Mouse (Mus musculus) urinary bladder, postnatal 4 days (tissue): ENCODE measurements around the gene Hist1h4f.

ENCODE experiments used
- DNase-seq, 2 experiments: peaks; one replicate each; pipeline ENCODE4 v3.0.0; 2021 to 2022; ENCODE audit warnings: low spot score in 2 of 2

Gene Hist1h4f

GRCm38 (mm10) chr13:23534368-23535131 is 16.9 kb downstream of the Hist1h4f start:
- DNase-seq: no peak

GRCm38 (mm10) chr13:23533560-23534367 is 17.7 kb downstream of the Hist1h4f start, which contains the start of gene Hist1h2af:
Gene Hist1h2af (plus strand): TSS chr13:23533906.
- DNase-seq: peak in 1 of 2 experiments; percentile 52

GRCm38 (mm10) chr13:23532262-23533075 is 19.0 kb downstream of the Hist1h4f start:
- DNase-seq: no peak

GRCm38 (mm10) chr13:23530901-23531875 is 20.3 kb downstream of the Hist1h4f start, which contains the start of gene Hist1h4h:
Gene Hist1h4h (plus strand): TSS chr13:23531050.
- DNase-seq: peak; percentile 95

- peak in 1 of 2 experiments; percentile 41 for DNase-seq
Observed at GRCm38 (mm10) chr13:23530181-23530900, 21.1 kb downstream of the Hist1h4f start.

- no peak for DNase-seq
Observed at GRCm38 (mm10) chr13:23529480-23530165, 21.8 kb downstream of the Hist1h4f start.

GRCm38 (mm10) chr13:23529005-23529404 is 22.4 kb downstream of the Hist1h4f start:
- DNase-seq: no peak

- DNase-seq: peak; percentile 82 to 91
Observed at GRCm38 (mm10) chr13:23526312-23526711, 25.1 kb downstream of the Hist1h4f start.

- DNase-seq: no peak
Observed at GRCm38 (mm10) chr13:23525901-23526300, 25.5 kb downstream of the Hist1h4f start.

- DNase-seq: peak; percentile 68 to 71
Observed at GRCm38 (mm10) chr13:23524654-23525053, 26.8 kb downstream of the Hist1h4f start.

- no peak for DNase-seq
Observed at GRCm38 (mm10) chr13:23523976-23524375, 27.5 kb downstream of the Hist1h4f start.

- DNase-seq: peak; percentile 61 to 72
Observed at GRCm38 (mm10) chr13:23521703-23522102, 29.7 kb downstream of the Hist1h4f start.

GRCm38 (mm10) chr13:23519416-23519815 is 32.0 kb downstream of the Hist1h4f start:
- DNase-seq: peak; percentile 64 to 72

- DNase-seq: peak; percentile 60 to 73
Observed at GRCm38 (mm10) chr13:23518885-23519284, 32.6 kb downstream of the Hist1h4f start.

GRCm38 (mm10) chr13:23518295-23518603 is 33.2 kb downstream of the Hist1h4f start:
- DNase-seq: no peak

- peak; percentile 75 to 89 for DNase-seq
Observed at GRCm38 (mm10) chr13:23517603-23518294, 33.7 kb downstream of the Hist1h4f start.

GRCm38 (mm10) chr13:23516822-23517602 is 34.4 kb downstream of the Hist1h4f start:
- peak; percentile 48 to 75 for DNase-seq
